Mouse (Mus musculus): ENCODE data around the gene Schip1. TPM values are rescaled to one million over a fixed set of nuclear protein-coding genes. Genes with fewer than 3 reads are reported as not detected.

The Schip1 gene
- polyA plus RNA-seq, 1 experiment from 2014 or later, result 73.7 TPM

GRCm38 (mm10) chr3:68660538-68660937, 595.9 kb downstream of the Schip1 start:
- WGBS, result 47% methylated on average over 4 of the region's 4 CpGs
- ATAC-seq (ENCODE audit: insufficient number of reproducible peaks, insufficient read depth, low FRiP score, low read depth), result no peak
- Histone ChIP-seq H3K9me3 (ENCODE audit: control insufficient read depth, low read length) (no peaks in the 10 kb centered on the region), H3K36me3 (ENCODE audit: control insufficient read depth, insufficient read depth, low read length) (no peaks in the 10 kb centered on the region), H3K27ac (replicated peaks in 1 of 2; ENCODE audit: control insufficient read depth in 1 of 2, insufficient read depth in 1 of 2, low read depth in 2 of 2, low read length in 2 of 2) (no peak overlapping the region), H3K9ac (ENCODE audit: low read length) (no peak overlapping the region), H3K4me2 (ENCODE audit: low read length) (no peak overlapping the region), H3K4me3 (ENCODE audit: control insufficient read depth in 1 of 2, insufficient read depth in 1 of 2, low read depth in 1 of 2, low read length in 2 of 2) (no peak overlapping the region), H3K27me3 (ENCODE audit: control insufficient read depth, insufficient read depth, low read length) (no peaks in the 10 kb centered on the region), H3K4me1 (ENCODE audit: control insufficient read depth in 2 of 2, insufficient read depth in 2 of 2, low read length in 2 of 2) (peaks cover 2 to 15% of the 10 kb centered on the region in 2 experiments; a peak in 3 of 4 replicates)

- Histone ChIP-seq H3K27me3 (ENCODE audit: control insufficient read depth, insufficient read depth, low read length) (no peaks in the 10 kb centered on the region), H3K4me1 (ENCODE audit: control insufficient read depth in 2 of 2, insufficient read depth in 2 of 2, low read length in 2 of 2) (peaks cover 2 to 13% of the 10 kb centered on the region in 2 experiments; a peak in 3 of 4 replicates), H3K4me3 (ENCODE audit: control insufficient read depth in 1 of 2, insufficient read depth in 1 of 2, low read depth in 1 of 2, low read length in 2 of 2) (no peak overlapping the region), H3K9ac (ENCODE audit: low read length) (no peak overlapping the region), H3K4me2 (ENCODE audit: low read length) (no peak overlapping the region), H3K36me3 (ENCODE audit: control insufficient read depth, insufficient read depth, low read length) (no peaks in the 10 kb centered on the region), H3K27ac (replicated peaks in 1 of 2; ENCODE audit: control insufficient read depth in 1 of 2, insufficient read depth in 1 of 2, low read depth in 2 of 2, low read length in 2 of 2) (no peak overlapping the region), H3K9me3 (ENCODE audit: control insufficient read depth, low read length) (no peaks in the 10 kb centered on the region)
- ATAC-seq (ENCODE audit: insufficient number of reproducible peaks, insufficient read depth, low FRiP score, low read depth), result no peak
- 65% methylated on average over 5 of the region's 5 CpGs for WGBS
Measured at GRCm38 (mm10) chr3:68662386-68662785, 597.8 kb downstream of the Schip1 start.

DNA sequence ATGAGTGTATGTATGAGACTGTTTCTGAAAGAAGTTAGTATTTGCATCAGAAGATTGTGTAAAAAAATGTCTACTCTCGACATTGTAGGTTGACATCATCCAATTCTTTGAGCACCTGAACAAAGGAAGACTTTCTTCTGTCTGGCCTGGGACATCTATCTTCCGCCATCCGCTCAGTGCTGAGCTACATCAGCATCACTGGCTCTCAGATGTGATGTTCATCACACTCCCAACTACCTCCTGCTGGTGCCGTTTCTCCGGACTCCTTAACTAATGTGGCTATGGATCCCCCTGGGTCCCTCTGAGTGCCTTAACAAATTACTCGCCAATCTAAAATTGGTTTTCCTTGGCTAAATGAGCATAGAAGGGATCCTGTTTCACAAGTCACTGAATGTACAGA, 599.7 kb downstream of the Schip1 start:
- Histone ChIP-seq H3K4me3 (ENCODE audit: control insufficient read depth in 1 of 2, insufficient read depth in 1 of 2, low read depth in 1 of 2, low read length in 2 of 2) (no peak overlapping the region), H3K9me3 (ENCODE audit: control insufficient read depth, low read length) (no peaks in the 10 kb centered on the region), H3K9ac (ENCODE audit: low read length) (no peak overlapping the region), H3K36me3 (ENCODE audit: control insufficient read depth, insufficient read depth, low read length) (no peaks in the 10 kb centered on the region), H3K27me3 (ENCODE audit: control insufficient read depth, insufficient read depth, low read length) (no peaks in the 10 kb centered on the region), H3K4me1 (ENCODE audit: control insufficient read depth in 2 of 2, insufficient read depth in 2 of 2, low read length in 2 of 2) (peaks cover 2 to 7% of the 10 kb centered on the region in 2 experiments; a peak in 3 of 4 replicates), H3K4me2 (ENCODE audit: low read length) (no peak overlapping the region), H3K27ac (replicated peaks in 1 of 2; ENCODE audit: control insufficient read depth in 1 of 2, insufficient read depth in 1 of 2, low read depth in 2 of 2, low read length in 2 of 2) (no peak overlapping the region)
- ATAC-seq (ENCODE audit: insufficient number of reproducible peaks, insufficient read depth, low FRiP score, low read depth), result no peak
- WGBS, result 82% methylated on average over 6 of the region's 6 CpGs

DNA sequence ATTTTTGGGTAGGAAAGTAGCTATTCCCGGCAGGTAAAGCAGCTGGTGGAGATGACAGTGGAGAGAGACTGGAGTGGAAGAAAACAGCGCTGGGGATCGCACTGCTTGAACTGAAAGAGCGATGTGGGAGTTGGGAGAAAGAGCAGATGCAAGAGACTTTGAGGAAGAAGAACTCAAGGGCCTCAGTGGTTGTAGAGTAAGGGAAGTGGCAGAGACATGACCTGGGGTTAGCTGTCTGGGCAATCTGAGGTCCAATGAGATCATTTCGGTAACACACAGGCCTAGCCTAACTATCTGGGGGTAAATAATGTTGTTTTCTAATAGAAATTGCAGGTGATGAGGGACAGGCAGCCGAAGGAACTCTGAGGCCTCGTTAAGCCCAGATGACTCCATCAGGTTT, 601.8 kb downstream of the Schip1 start:
- Histone ChIP-seq H3K4me3 (ENCODE audit: control insufficient read depth in 1 of 2, insufficient read depth in 1 of 2, low read depth in 1 of 2, low read length in 2 of 2) (no peak overlapping the region), H3K9me3 (ENCODE audit: control insufficient read depth, low read length) (no peaks in the 10 kb centered on the region), H3K4me2 (ENCODE audit: low read length) (no peak overlapping the region), H3K27me3 (ENCODE audit: control insufficient read depth, insufficient read depth, low read length) (no peaks in the 10 kb centered on the region), H3K4me1 (ENCODE audit: control insufficient read depth in 2 of 2, insufficient read depth in 2 of 2, low read length in 2 of 2) (no peaks in the 10 kb centered on the region), H3K27ac (replicated peaks in 1 of 2; ENCODE audit: control insufficient read depth in 1 of 2, insufficient read depth in 1 of 2, low read depth in 2 of 2, low read length in 2 of 2) (no peak overlapping the region), H3K9ac (ENCODE audit: low read length) (no peak overlapping the region), H3K36me3 (ENCODE audit: control insufficient read depth, insufficient read depth, low read length) (no peaks in the 10 kb centered on the region)
- 88% methylated on average over 7 of the region's 7 CpGs for WGBS
- ATAC-seq (ENCODE audit: insufficient number of reproducible peaks, insufficient read depth, low FRiP score, low read depth), result no peak

DNA sequence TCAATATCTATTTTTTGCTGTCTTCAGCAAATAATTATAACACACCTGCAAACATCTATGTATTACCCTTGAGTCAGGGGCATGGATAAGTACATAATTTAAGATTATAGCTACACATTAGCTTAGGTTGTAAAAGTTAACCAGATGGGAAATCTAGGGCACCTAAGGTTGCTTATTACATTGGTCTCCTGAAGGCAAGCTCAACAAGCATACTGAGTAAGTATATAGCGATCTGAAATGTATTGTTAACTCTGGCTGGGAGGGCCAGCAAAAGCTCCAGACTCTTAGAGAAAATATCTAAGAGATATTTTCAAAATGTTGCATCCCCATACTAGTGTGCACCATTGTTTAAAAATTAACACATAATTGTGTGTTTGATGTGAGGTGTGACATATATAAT, 603.2 kb downstream of the Schip1 start:
- no peaks in the 10 kb centered on the region for H3K27me3 ChIP-seq (ENCODE audit: control insufficient read depth, insufficient read depth, low read length)
- no peak overlapping the region for H3K4me2 ChIP-seq (ENCODE audit: low read length)
- 90% methylated on average over 1 of the region's 1 CpGs for WGBS
- no peak for ATAC-seq (ENCODE audit: insufficient number of reproducible peaks, insufficient read depth, low FRiP score, low read depth)
- H3K9ac ChIP-seq (ENCODE audit: low read length), result no peak overlapping the region
- no peaks in the 10 kb centered on the region for H3K9me3 ChIP-seq (ENCODE audit: control insufficient read depth, low read length)
- H3K27ac ChIP-seq (replicated peaks in 1 of 2; ENCODE audit: control insufficient read depth in 1 of 2, insufficient read depth in 1 of 2, low read depth in 2 of 2, low read length in 2 of 2), result no peak overlapping the region
- no peaks in the 10 kb centered on the region for H3K36me3 ChIP-seq (ENCODE audit: control insufficient read depth, insufficient read depth, low read length)
- no peak overlapping the region for H3K4me3 ChIP-seq (ENCODE audit: control insufficient read depth in 1 of 2, insufficient read depth in 1 of 2, low read depth in 1 of 2, low read length in 2 of 2)
- no peaks in the 10 kb centered on the region for H3K4me1 ChIP-seq (ENCODE audit: control insufficient read depth in 2 of 2, insufficient read depth in 2 of 2, low read length in 2 of 2)

DNA sequence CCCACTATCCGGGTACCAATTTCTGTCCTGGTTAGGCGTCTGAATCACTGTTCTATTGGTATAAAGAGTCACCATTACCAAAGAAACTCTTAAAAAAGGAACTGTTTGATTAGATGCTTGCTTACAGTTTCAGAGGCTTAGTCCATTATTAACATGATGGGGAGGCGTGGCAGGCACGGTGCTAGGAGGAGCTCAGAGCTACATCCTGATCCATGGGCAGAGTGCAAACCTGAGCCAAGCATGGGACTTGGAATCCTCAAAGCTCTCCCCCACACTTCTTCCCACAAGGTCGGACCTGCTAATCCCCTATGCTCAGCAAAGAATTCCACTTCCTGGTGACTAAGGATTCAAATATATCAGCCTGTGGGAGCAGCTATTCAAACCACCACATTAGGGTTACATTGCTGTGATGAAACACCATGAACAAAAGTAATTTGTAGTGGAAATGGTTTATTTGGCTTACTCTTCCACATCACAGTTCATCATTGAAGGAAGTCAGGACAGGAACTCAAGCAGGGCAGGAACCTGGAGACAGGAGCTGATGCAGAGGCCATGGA, 604.9 kb downstream of the Schip1 start:
- Histone ChIP-seq H3K4me2 (ENCODE audit: low read length) (no peak overlapping the region), H3K27ac (replicated peaks in 1 of 2; ENCODE audit: control insufficient read depth in 1 of 2, insufficient read depth in 1 of 2, low read depth in 2 of 2, low read length in 2 of 2) (no peak overlapping the region), H3K9ac (ENCODE audit: low read length) (no peak overlapping the region), H3K4me3 (ENCODE audit: control insufficient read depth in 1 of 2, insufficient read depth in 1 of 2, low read depth in 1 of 2, low read length in 2 of 2) (no peak overlapping the region), H3K9me3 (ENCODE audit: control insufficient read depth, low read length) (0 out of 2 replicates have a peak, but pooled peaks cover 3% of the 10 kb centered on the region), H3K36me3 (ENCODE audit: control insufficient read depth, insufficient read depth, low read length) (no peaks in the 10 kb centered on the region), H3K27me3 (ENCODE audit: control insufficient read depth, insufficient read depth, low read length) (no peaks in the 10 kb centered on the region), H3K4me1 (ENCODE audit: control insufficient read depth in 2 of 2, insufficient read depth in 2 of 2, low read length in 2 of 2) (no peaks in the 10 kb centered on the region)
- WGBS, result 77% methylated on average over 5 of the region's 5 CpGs
- ATAC-seq (ENCODE audit: insufficient number of reproducible peaks, insufficient read depth, low FRiP score, low read depth), result no peak

- no peak overlapping the region for H3K4me2 ChIP-seq (ENCODE audit: low read length)
- H3K9me3 ChIP-seq (ENCODE audit: control insufficient read depth, low read length), result 0 out of 2 replicates have a peak, but pooled peaks cover 3% of the 10 kb centered on the region
- H3K4me3 ChIP-seq (ENCODE audit: control insufficient read depth in 1 of 2, insufficient read depth in 1 of 2, low read depth in 1 of 2, low read length in 2 of 2), result no peak overlapping the region
- H3K9ac ChIP-seq (ENCODE audit: low read length), result no peak overlapping the region
- WGBS, result 76% methylated on average over 2 of the region's 2 CpGs
- no peaks in the 10 kb centered on the region for H3K27me3 ChIP-seq (ENCODE audit: control insufficient read depth, insufficient read depth, low read length)
- H3K4me1 ChIP-seq (ENCODE audit: control insufficient read depth in 2 of 2, insufficient read depth in 2 of 2, low read length in 2 of 2), result peaks cover 5 to 9% of the 10 kb centered on the region in 2 experiments; a peak in 3 of 4 replicates
- H3K36me3 ChIP-seq (ENCODE audit: control insufficient read depth, insufficient read depth, low read length), result no peaks in the 10 kb centered on the region
- H3K27ac ChIP-seq (replicated peaks in 1 of 2; ENCODE audit: control insufficient read depth in 1 of 2, insufficient read depth in 1 of 2, low read depth in 2 of 2, low read length in 2 of 2), result no peak overlapping the region
- no peak for ATAC-seq (ENCODE audit: insufficient number of reproducible peaks, insufficient read depth, low FRiP score, low read depth)
Measured at GRCm38 (mm10) chr3:68674721-68675120, 610.1 kb downstream of the Schip1 start.
